Mouse (Mus musculus) limb, embryonic 14.5 days (tissue): ENCODE measurements at regions not wholly inside any gene's neighbourhood (a gene's known extent, or its start where the extent isn't known, plus 50 kb on each side); places are given as distances from the start of the nearest gene placed in this dataset.

Source experiments
- ATAC-seq: fragments of 200-750 bp; cut with Nextera tagmentation; 2 replicates; pipeline ENCODE4 v1.8.0; 2017; ENCODE audit warnings: low read depth, moderate number of reproducible peaks, moderate TSS enrichment; ENCODE audit not compliant: low FRiP score
- DNase-seq: peaks from one replicate; pipeline ENCODE4 v3.0.0-alpha.2; 2015; ENCODE audit warnings: low spot score
- H3K27ac ChIP-seq: fragments of 300-500 bp; sonication (generic); replicated peaks from 2 replicates; pipeline ENCODE4 v1.5.1; 2014; ENCODE audit warnings: low read depth, mild to moderate bottlenecking, low read length, moderate library complexity, mixed read lengths
- H3K27me3 ChIP-seq: fragments of 300-500 bp; sonication (generic); 2 replicates; pipeline ENCODE4 v1.6.1; 2014; ENCODE audit warnings: low read length, mixed read lengths; ENCODE audit not compliant: control insufficient read depth, insufficient read depth
- H3K36me3 ChIP-seq: fragments of 300-500 bp; sonication (generic); 2 replicates; pipeline ENCODE4 v1.6.1; 2014; ENCODE audit warnings: mild to moderate bottlenecking, low read length, moderate library complexity, mixed read lengths; ENCODE audit not compliant: control insufficient read depth, insufficient read depth
- H3K4me1 ChIP-seq: fragments of 300-500 bp; sonication (generic); 2 replicates; pipeline ENCODE4 v1.6.1; 2014; ENCODE audit warnings: antibody characterized with exemption, low read length, mixed read lengths; ENCODE audit not compliant: control insufficient read depth, insufficient read depth
- H3K4me2 ChIP-seq: fragments of 300-500 bp; sonication (generic); replicated peaks from 2 replicates; pipeline ENCODE4 v1.6.1; 2014; ENCODE audit warnings: low read depth, mild to moderate bottlenecking, low read length, moderate library complexity; ENCODE audit not compliant: severe bottlenecking
- H3K4me3 ChIP-seq: fragments of 300-500 bp; sonication (generic); replicated peaks from 2 replicates; pipeline ENCODE4 v1.5.1; 2014; ENCODE audit warnings: low read length
- H3K9ac ChIP-seq: fragments of 300-500 bp; sonication (generic); 2 replicates; pipeline ENCODE4 v1.6.1; 2014; ENCODE audit warnings: mild to moderate bottlenecking, low read depth, low read length, moderate library complexity; ENCODE audit not compliant: severe bottlenecking
- H3K9me3 ChIP-seq: fragments of 300-500 bp; sonication (generic); 2 replicates; pipeline ENCODE4 v1.6.1; 2016; ENCODE audit warnings: low read length; ENCODE audit not compliant: control insufficient read depth
- POLR2A ChIP-seq: fragments of 200-500 bp; IDR thresholded peaks from 2 replicates; pipeline ENCODE4 v1.8.0; 2012; ENCODE audit warnings: inconsistent platforms, mild to moderate bottlenecking, moderate library complexity, borderline replicate concordance; ENCODE audit not compliant: insufficient read depth, insufficient read length; ENCODE audit errors: extremely low read depth
- WGBS: fragments of 180-500 bp; shearing (Covaris S2); extraction: QIAGEN DNeasy Blood & Tissue Kit; methylation state at CpG from one replicate; pipeline ENCODE4 v1.1.7; 2014; 5-methylcytosine and 5-hydroxymethylcytosine counted together

- Histone ChIP-seq H3K4me2 (no peak overlapping the region), H3K9ac (no peak overlapping the region), H3K27me3 (no peaks in the 10 kb centered on the region), H3K4me3 (no peak overlapping the region), H3K27ac (no peak overlapping the region), H3K4me1 (no peaks in the 10 kb centered on the region), H3K9me3 (no peaks in the 10 kb centered on the region), H3K36me3 (no peaks in the 10 kb centered on the region)
- DNase-seq = no peak
- ATAC-seq = no peak
- TF ChIP-seq POLR2A = no peak
- 86% methylated on average over 6 of the region's 6 CpGs for WGBS
Observed at GRCm38 (mm10) chr14:14594753-14595152, 107.3 kb upstream of the Slc4a7 start.

- no peak overlapping the region for H3K4me3 ChIP-seq
Observed at GRCm38 (mm10) chr14:14596057-14596809, 105.8 kb upstream of the Slc4a7 start.

GRCm38 (mm10) chr14:14599586-14599985 lies 102.5 kb upstream of the Slc4a7 start:
- no peaks in the 10 kb centered on the region for H3K36me3 ChIP-seq
- H3K4me2 ChIP-seq = no peak overlapping the region
- no peak overlapping the region for H3K27ac ChIP-seq
- no peak for TF ChIP-seq POLR2A
- H3K9ac ChIP-seq = no peak overlapping the region
- H3K9me3 ChIP-seq = no peaks in the 10 kb centered on the region
- DNase-seq (no peak), ATAC-seq (peak; percentile 47; the same call in 1 of the 2 replicates)
- H3K4me1 ChIP-seq = no peaks in the 10 kb centered on the region
- H3K27me3 ChIP-seq = no peaks in the 10 kb centered on the region
- WGBS = 71% methylated on average over 2 of the region's 2 CpGs
- H3K4me3 ChIP-seq = no peak overlapping the region

More at GRCm38 (mm10) chr14:14596057-14596809, 105.8 kb upstream of the Slc4a7 start:
- Histone ChIP-seq H3K36me3 (no peaks in the 10 kb centered on the region), H3K9me3 (no peaks in the 10 kb centered on the region), H3K27me3 (no peaks in the 10 kb centered on the region), H3K9ac (no peak overlapping the region), H3K27ac (no peak overlapping the region), H3K4me2 (no peak overlapping the region), H3K4me1 (no peaks in the 10 kb centered on the region)
- WGBS = 78% methylated on average over 3 of the region's 3 CpGs
- DNase-seq (no peak), ATAC-seq (no peak)
- no peak for TF ChIP-seq POLR2A

- Histone ChIP-seq H3K36me3 (no peaks in the 10 kb centered on the region), H3K4me2 (no peak overlapping the region), H3K27ac (no peak overlapping the region), H3K4me1 (no peaks in the 10 kb centered on the region), H3K9ac (no peak overlapping the region), H3K4me3 (no peak overlapping the region), H3K9me3 (no peaks in the 10 kb centered on the region), H3K27me3 (no peaks in the 10 kb centered on the region)
- ATAC-seq = no peak
- 81% methylated on average over 6 of the region's 6 CpGs for WGBS
- DNase-seq = no peak
- TF ChIP-seq POLR2A = no peak
Observed at GRCm38 (mm10) chr14:14599990-14600389, 102.1 kb upstream of the Slc4a7 start.

- H3K9ac ChIP-seq = no peak overlapping the region
Observed at GRCm38 (mm10) chr14:14603439-14603838, 98.6 kb upstream of the Slc4a7 start.

More at GRCm38 (mm10) chr14:14603439-14603838, 98.6 kb upstream of the Slc4a7 start:
- H3K4me1 ChIP-seq = no peaks in the 10 kb centered on the region
- DNase-seq = no peak
- no peak overlapping the region for H3K27ac ChIP-seq
- no peaks in the 10 kb centered on the region for H3K9me3 ChIP-seq
- H3K4me3 ChIP-seq = no peak overlapping the region
- no peaks in the 10 kb centered on the region for H3K27me3 ChIP-seq
- no peak for TF ChIP-seq POLR2A
- no peak for ATAC-seq
- H3K36me3 ChIP-seq = no peaks in the 10 kb centered on the region
- 76% methylated on average over 1 of the region's 1 CpGs for WGBS
- H3K4me2 ChIP-seq = no peak overlapping the region
